Mouse (Mus musculus): ENCODE data around the gene Cald1. TPM values are rescaled to one million over a fixed set of nuclear protein-coding genes. Genes with fewer than 3 reads are reported as not detected.

Gene Cald1
- polyA plus RNA-seq, 1 experiment from 2014 or later, result 326 TPM

DNA sequence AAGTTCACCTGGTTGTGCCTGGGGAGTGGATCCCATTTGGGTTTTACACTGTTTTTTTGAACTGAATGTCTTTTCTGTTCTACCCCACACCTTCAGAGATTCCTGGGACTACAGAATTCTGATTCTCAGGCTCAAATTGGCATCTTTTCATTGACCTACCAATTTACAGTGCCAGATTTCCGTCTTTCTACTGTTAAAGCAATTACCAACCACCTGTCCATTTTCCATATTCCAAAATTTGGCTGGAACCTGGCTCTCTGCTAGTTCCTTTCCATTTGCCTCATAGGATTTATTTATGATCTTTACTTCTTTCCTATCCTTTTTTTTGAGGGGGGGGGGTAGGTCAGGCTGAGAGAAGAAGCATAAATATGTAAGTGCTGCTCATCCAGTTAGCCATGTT, 4.9 kb upstream of the Cald1 start:
- Histone ChIP-seq H3K4me2 (replicated peaks) (no peak overlapping the region), H3K36me3 (no peaks in the 10 kb centered on the region), H3K4me1 (peaks cover 19% of the 10 kb centered on the region), H3K27ac (no peak overlapping the region), H3K9me3 (no peaks in the 10 kb centered on the region), H3K9ac (no peak overlapping the region), H3K27me3 (no peaks in the 10 kb centered on the region), H3K4me3 (no peak overlapping the region)
- no peak for ATAC-seq (ENCODE audit: low FRiP score, low read depth)
- 74% methylated on average over 1 of the region's 1 CpGs for WGBS

DNA sequence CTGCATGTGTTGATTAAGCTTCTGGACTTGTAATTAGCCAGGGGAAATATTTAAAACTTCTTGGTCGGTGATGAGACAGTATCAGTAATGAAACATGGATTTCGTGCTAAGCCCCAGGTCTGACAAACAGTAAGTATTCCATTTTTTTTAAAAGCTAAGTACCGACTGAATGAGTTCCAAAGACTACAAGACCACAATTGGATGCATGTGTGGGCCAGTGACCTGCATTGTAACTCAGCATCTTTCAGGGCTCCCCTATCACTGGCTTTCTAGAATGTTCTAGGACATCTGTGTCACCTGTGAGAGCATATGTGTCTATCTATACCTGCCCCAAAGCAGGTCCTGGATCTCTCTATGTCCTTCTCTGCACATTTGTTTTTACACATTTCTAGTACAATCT, 984 bp upstream of the Cald1 start:
- no peak overlapping the region for H3K4me3 ChIP-seq
- no peak overlapping the region for H3K27ac ChIP-seq
- no peak for ATAC-seq (ENCODE audit: low FRiP score, low read depth)
- 61% methylated on average over 3 of the region's 3 CpGs for WGBS
- no peaks in the 10 kb centered on the region for H3K27me3 ChIP-seq
- H3K9me3 ChIP-seq, result no peaks in the 10 kb centered on the region
- H3K36me3 ChIP-seq, result no peaks in the 10 kb centered on the region
- H3K4me2 ChIP-seq (replicated peaks), result no peak overlapping the region
- peaks cover 55% of the 10 kb centered on the region for H3K4me1 ChIP-seq
- no peak overlapping the region for H3K9ac ChIP-seq

- Histone ChIP-seq H3K9ac (peak overlapping the region; percentile 76), H3K4me2 (replicated peaks) (peak overlapping the region; percentile 74), H3K36me3 (no peaks in the 10 kb centered on the region), H3K9me3 (no peaks in the 10 kb centered on the region), H3K27ac (peak overlapping the region; percentile 77; the same call in 1 of the 2 replicates), H3K27me3 (no peaks in the 10 kb centered on the region), H3K4me3 (peak overlapping the region; percentile 54), H3K4me1 (peaks cover 72% of the 10 kb centered on the region)
- WGBS, result 47% methylated on average over 9 of the region's 9 CpGs
- no peak for ATAC-seq (ENCODE audit: low FRiP score, low read depth)
Measured at GRCm38 (mm10) chr6:34599171-34599570, 871 bp downstream of the Cald1 start.

DNA sequence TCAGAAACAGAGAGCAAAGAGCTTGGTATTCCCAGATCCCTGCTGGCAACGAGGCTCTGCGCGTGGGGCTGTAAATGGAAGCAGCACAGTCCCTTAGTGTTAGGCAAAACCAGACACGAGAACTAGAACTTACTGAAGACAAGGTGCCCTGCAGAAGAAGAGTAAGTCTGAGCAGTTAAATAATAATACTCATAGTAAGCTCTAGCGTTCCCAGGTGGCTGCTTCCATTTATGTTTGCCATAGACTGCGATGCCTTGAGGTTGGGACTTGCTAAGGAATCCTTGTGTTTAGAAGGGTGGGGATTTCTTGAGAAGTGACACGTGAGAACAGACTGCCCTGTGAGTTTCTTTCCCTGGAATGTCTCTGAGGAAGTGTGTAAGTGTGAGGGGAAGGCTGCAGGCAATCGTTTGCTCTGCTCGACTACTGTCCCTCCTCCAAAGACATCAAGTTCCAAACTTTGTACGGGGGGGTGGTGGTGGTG, 1.4 kb downstream of the Cald1 start:
- peak overlapping the region; percentile 54 for H3K4me3 ChIP-seq
- H3K4me1 ChIP-seq, result peaks cover 73% of the 10 kb centered on the region
- WGBS, result 19% methylated on average over 10 of the region's 10 CpGs
- H3K9me3 ChIP-seq, result no peaks in the 10 kb centered on the region
- peak overlapping the region; percentile 76 for H3K9ac ChIP-seq
- no peaks in the 10 kb centered on the region for H3K36me3 ChIP-seq
- H3K27me3 ChIP-seq, result no peaks in the 10 kb centered on the region
- H3K27ac ChIP-seq, result peak overlapping the region; percentile 77
- peak overlapping the region; percentile 74 for H3K4me2 ChIP-seq (replicated peaks)
- no peak for ATAC-seq (ENCODE audit: low FRiP score, low read depth)

DNA sequence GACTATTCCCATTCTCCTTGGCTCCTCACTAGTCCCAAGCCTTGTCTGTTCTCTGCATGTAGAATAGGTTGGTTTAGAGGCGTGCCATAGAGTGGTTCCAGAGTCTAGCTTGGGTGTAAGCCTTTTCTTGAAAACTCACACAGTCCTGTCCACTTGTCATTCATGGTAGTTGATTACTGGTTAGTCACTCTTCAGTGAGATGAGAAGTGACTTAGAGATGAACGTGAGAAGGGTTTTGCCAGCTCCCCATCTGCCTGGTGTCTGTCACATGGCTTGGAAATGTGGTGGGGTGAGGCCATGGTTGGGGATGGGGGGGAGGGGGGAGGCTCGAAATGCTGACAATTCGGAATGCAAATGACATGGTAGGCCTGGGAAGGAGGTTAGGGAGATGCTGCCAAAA, 2.5 kb downstream of the Cald1 start:
- ATAC-seq (ENCODE audit: low FRiP score, low read depth), result no peak
- peak overlapping the region; percentile 74 for H3K4me2 ChIP-seq (replicated peaks)
- H3K4me3 ChIP-seq, result peak overlapping the region; percentile 54; the same call in 1 of the 2 replicates
- H3K9me3 ChIP-seq, result no peaks in the 10 kb centered on the region
- no peak overlapping the region for H3K27ac ChIP-seq
- no peaks in the 10 kb centered on the region for H3K27me3 ChIP-seq
- H3K36me3 ChIP-seq, result no peaks in the 10 kb centered on the region
- WGBS, result 79% methylated on average over 4 of the region's 4 CpGs
- no peak overlapping the region for H3K9ac ChIP-seq
- H3K4me1 ChIP-seq, result peaks cover 77% of the 10 kb centered on the region

DNA sequence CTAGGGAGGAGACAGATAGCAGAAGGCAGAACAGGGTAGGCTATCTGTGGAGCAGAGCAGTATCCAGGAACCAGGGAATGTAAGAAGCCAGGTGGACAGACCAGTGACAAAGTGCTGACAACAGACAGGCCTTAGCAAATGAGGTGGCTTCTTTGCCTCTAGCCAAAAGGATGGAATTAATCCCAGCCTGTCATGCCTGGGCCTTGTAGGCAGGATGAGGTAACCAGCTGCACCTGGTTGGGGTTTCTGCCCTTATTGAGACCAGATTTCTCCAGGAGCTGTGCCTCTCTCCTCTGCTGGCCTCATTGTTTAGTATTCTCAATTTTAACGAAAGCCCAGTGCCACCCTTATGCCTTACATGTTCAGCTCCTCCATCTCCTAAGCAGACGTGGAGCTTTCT, 3.8 kb downstream of the Cald1 start:
- WGBS, result 17% methylated on average over 2 of the region's 2 CpGs
- H3K36me3 ChIP-seq, result no peaks in the 10 kb centered on the region
- H3K4me1 ChIP-seq, result peaks cover 80% of the 10 kb centered on the region
- H3K27ac ChIP-seq, result no peak overlapping the region
- H3K27me3 ChIP-seq, result no peaks in the 10 kb centered on the region
- no peak for ATAC-seq (ENCODE audit: low FRiP score, low read depth)
- 0 out of 2 replicates have a peak overlapping the region, but pooled peaks have one; percentile 7 for H3K4me2 ChIP-seq (replicated peaks)
- no peak overlapping the region for H3K9ac ChIP-seq
- H3K4me3 ChIP-seq, result no peak overlapping the region
- no peaks in the 10 kb centered on the region for H3K9me3 ChIP-seq

DNA sequence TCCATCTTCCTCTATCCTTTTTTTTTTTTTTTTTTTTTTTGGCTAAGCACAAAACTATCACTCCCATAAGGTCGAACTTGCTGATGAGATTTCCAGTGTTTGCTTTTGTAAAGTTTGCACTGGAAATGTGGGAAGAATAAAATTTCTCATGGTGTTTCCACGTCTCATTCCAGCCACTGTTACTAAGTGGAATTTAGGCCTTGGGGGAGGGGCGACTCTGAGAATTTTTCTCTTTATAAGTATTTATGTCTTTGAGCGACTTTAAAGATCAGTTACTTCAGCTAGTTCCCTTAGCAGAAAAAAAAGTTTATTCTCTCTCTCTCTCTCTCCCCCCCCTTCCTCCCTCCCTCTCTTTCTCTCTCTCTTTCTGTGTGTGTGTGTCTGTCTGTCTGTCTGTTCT, 8.1 kb downstream of the Cald1 start:
- no peak for ATAC-seq (ENCODE audit: low FRiP score, low read depth)
- no peaks in the 10 kb centered on the region for H3K36me3 ChIP-seq
- no peak overlapping the region for H3K9ac ChIP-seq
- 25% methylated on average over 4 of the region's 4 CpGs for WGBS
- H3K4me3 ChIP-seq, result no peak overlapping the region
- H3K4me2 ChIP-seq (replicated peaks), result no peak overlapping the region
- peaks cover 73% of the 10 kb centered on the region for H3K4me1 ChIP-seq
- no peaks in the 10 kb centered on the region for H3K27me3 ChIP-seq
- no peaks in the 10 kb centered on the region for H3K9me3 ChIP-seq
- peak overlapping the region; percentile 72; the same call in 1 of the 2 replicates for H3K27ac ChIP-seq

GRCm38 (mm10) chr6:34608603-34609002, 10.3 kb downstream of the Cald1 start:
- ATAC-seq (ENCODE audit: low FRiP score, low read depth), result no peak
- Histone ChIP-seq H3K9ac (no peak overlapping the region), H3K9me3 (no peaks in the 10 kb centered on the region), H3K27me3 (no peaks in the 10 kb centered on the region), H3K36me3 (no peaks in the 10 kb centered on the region), H3K27ac (no peak overlapping the region), H3K4me2 (replicated peaks) (no peak overlapping the region), H3K4me3 (no peak overlapping the region), H3K4me1 (peaks cover 75% of the 10 kb centered on the region)
- 87% methylated on average over 3 of the region's 3 CpGs for WGBS

- H3K4me2 ChIP-seq (replicated peaks), result peak overlapping the region; percentile 37
- no peaks in the 10 kb centered on the region for H3K36me3 ChIP-seq
- ATAC-seq (ENCODE audit: low FRiP score, low read depth), result 0 out of 2 replicates have a peak, but pooled peaks have one; percentile 18
- H3K9me3 ChIP-seq, result no peaks in the 10 kb centered on the region
- no peaks in the 10 kb centered on the region for H3K27me3 ChIP-seq
- 41% methylated on average over 24 of the region's 24 CpGs for WGBS
- H3K27ac ChIP-seq, result peak overlapping the region; percentile 65
- peaks cover 80% of the 10 kb centered on the region for H3K4me1 ChIP-seq
- H3K9ac ChIP-seq, result no peak overlapping the region
- no peak overlapping the region for H3K4me3 ChIP-seq
Measured at GRCm38 (mm10) chr6:34609892-34610829, 11.9 kb downstream of the Cald1 start.

GRCm38 (mm10) chr6:34613122-34613521, 14.8 kb downstream of the Cald1 start:
- no peaks in the 10 kb centered on the region for H3K36me3 ChIP-seq
- H3K4me2 ChIP-seq (replicated peaks), result no peak overlapping the region
- H3K4me1 ChIP-seq, result peaks cover 66% of the 10 kb centered on the region
- no peak overlapping the region for H3K4me3 ChIP-seq
- no peak for ATAC-seq (ENCODE audit: low FRiP score, low read depth)
- H3K27me3 ChIP-seq, result no peaks in the 10 kb centered on the region
- H3K9ac ChIP-seq, result no peak overlapping the region
- H3K27ac ChIP-seq, result no peak overlapping the region
- WGBS, result 43% methylated on average over 5 of the region's 5 CpGs
- H3K9me3 ChIP-seq, result no peaks in the 10 kb centered on the region

- no peaks in the 10 kb centered on the region for H3K27me3 ChIP-seq
- ATAC-seq (ENCODE audit: low FRiP score, low read depth), result peak; percentile 75
- 34% methylated on average over 3 of the region's 3 CpGs for WGBS
- H3K4me2 ChIP-seq (replicated peaks), result no peak overlapping the region
- H3K27ac ChIP-seq, result no peak overlapping the region
- no peaks in the 10 kb centered on the region for H3K9me3 ChIP-seq
- H3K36me3 ChIP-seq, result no peaks in the 10 kb centered on the region
- H3K9ac ChIP-seq, result no peak overlapping the region
- H3K4me1 ChIP-seq, result peaks cover 50% of the 10 kb centered on the region
- H3K4me3 ChIP-seq, result no peak overlapping the region
Measured at GRCm38 (mm10) chr6:34615419-34615818, 17.1 kb downstream of the Cald1 start.

GRCm38 (mm10) chr6:34619494-34619893, 21.2 kb downstream of the Cald1 start:
- Histone ChIP-seq H3K36me3 (no peaks in the 10 kb centered on the region), H3K9ac (no peak overlapping the region), H3K27me3 (no peaks in the 10 kb centered on the region), H3K4me3 (no peak overlapping the region), H3K4me1 (peaks cover 27% of the 10 kb centered on the region), H3K4me2 (replicated peaks) (no peak overlapping the region), H3K27ac (no peak overlapping the region), H3K9me3 (no peaks in the 10 kb centered on the region)
- no peak for ATAC-seq (ENCODE audit: low FRiP score, low read depth)
- 78% methylated on average over 2 of the region's 2 CpGs for WGBS
